Mouse (Mus musculus) embryonic stem cell, embryonic (primary cell): ENCODE results near the gene Ppp1r35.

Experiments used
- CTCF ChIA-PET, 4 experiments: fragments of 300-600 bp in 2 of 4; fragments of 350-600 bp in 2 of 4; sonication (Branson Sonifier 250); formaldehyde crosslinking; loops; one replicate each; lab custom pipeline; 2022; ENCODE audit warnings: inconsistent platforms in 2 of 4; lab: Charles Lee
- POLR2A ChIA-PET, 4 experiments: fragments of 300-600 bp in 2 of 4; fragments of 350-600 bp in 2 of 4; sonication (Branson Sonifier 250); formaldehyde crosslinking; loops; one replicate each; lab custom pipeline; 2022; ENCODE audit warnings: antibody characterized with exemption in 4 of 4, inconsistent platforms in 1 of 4; lab: Charles Lee

Gene Ppp1r35

GRCm38 (mm10) chr5:137778635-137779034 lies at the start of gene Ppp1r35:
Ppp1r35 (plus strand) TSS chr5:137778849.
- ChIA-PET CTCF (interaction anchor here in 3 of 4 experiments (0.5 to 1.2 kb wide), 8 partner anchors 12 to 137 kb away, joined by 3 to 5 read pairs (median 3); partner anchors contain the start of genes Nyap1 (in 1 of the 3) and Sap25 (in 1 of the 3)), POLR2A (interaction anchor here (0.5 to 4.0 kb wide), 21 partner anchors 8 to 707 kb away, joined by 3 to 52 read pairs (median 3); partner anchors contain the start of genes Agfg2 (in 1 of the 4), Mepce (in 1 of the 4), Pop7 (in 1 of the 4) and Serpine1 (in 1 of the 4))

- ChIA-PET POLR2A (interaction anchor here in 1 of 4 experiments (1.0 to 1.6 kb wide), 2 partner anchors 16 to 49 kb away, joined by 3 to 4 read pairs; partner anchors contain the start of gene Agfg2), CTCF (interaction anchor here in 1 of 4 experiments (1.5 kb wide), 1 partner anchor 26 kb away, joined by 4 read pairs; no protein-coding TSS in a partner anchor)
These were observed 44.9 kb upstream of the Ppp1r35 start for GRCm38 (mm10) chr5:137733638-137734288.

GRCm38 (mm10) chr5:137734289-137735061 lies 44.2 kb upstream of the Ppp1r35 start:
- ChIA-PET POLR2A (interaction anchor here in 2 of 4 experiments (0.7 to 1.7 kb wide), 4 partner anchors 11 to 52 kb away, joined by 3 to 4 read pairs (median 4); partner anchors contain the start of genes Agfg2 (in 1 of the 2) and Tsc22d4 (in 1 of the 2)), CTCF (interaction anchor here in 1 of 4 experiments (1.5 kb wide), 1 partner anchor 25 kb away, joined by 4 read pairs; no protein-coding TSS in a partner anchor)

- POLR2A ChIA-PET: interaction anchor here in 2 of 4 experiments (0.6 to 2.4 kb wide), 4 partner anchors 16 to 757 kb away, joined by 3 to 10 read pairs (median 6); no protein-coding TSS in a partner anchor
These were observed 41.2 kb upstream of the Ppp1r35 start for GRCm38 (mm10) chr5:137737400-137737940.

GRCm38 (mm10) chr5:137738516-137738915 lies 40.1 kb upstream of the Ppp1r35 start:
- POLR2A ChIA-PET: interaction anchor here in 1 of 4 experiments (0.6 kb wide), 1 partner anchor 748 kb away, joined by 3 read pairs; no protein-coding TSS in a partner anchor
- CTCF ChIA-PET: interaction anchor here in 1 of 4 experiments (1.4 kb wide), 1 partner anchor 86 kb away, joined by 3 read pairs; no protein-coding TSS in a partner anchor

More at GRCm38 (mm10) chr5:137737400-137737940, 41.2 kb upstream of the Ppp1r35 start:
- CTCF ChIA-PET: interaction anchor here in 2 of 4 experiments (0.6 to 1.4 kb wide), 6 partner anchors 41 to 1594 kb away, joined by 3 to 7 read pairs (median 3); no protein-coding TSS in a partner anchor

- POLR2A ChIA-PET: interaction anchor here in 1 of 4 experiments (1.4 kb wide), 1 partner anchor 108 kb away, joined by 6 read pairs; no protein-coding TSS in a partner anchor
- CTCF ChIA-PET: interaction anchor here in 1 of 4 experiments (1.0 kb wide), 1 partner anchor 15 kb away, joined by 3 read pairs; no protein-coding TSS in a partner anchor
These were observed 39.2 kb upstream of the Ppp1r35 start for GRCm38 (mm10) chr5:137739471-137739870.

GRCm38 (mm10) chr5:137740506-137740905 lies 38.1 kb upstream of the Ppp1r35 start:
- ChIA-PET POLR2A (interaction anchor here in 1 of 4 experiments (0.7 to 1.9 kb wide), 4 partner anchors 44 to 112 kb away, joined by 3 to 6 read pairs (median 4); partner anchors contain the start of gene Fbxo24), CTCF (interaction anchor here in 2 of 4 experiments (0.5 to 1.6 kb wide), 7 partner anchors 9 to 86 kb away, joined by 3 to 6 read pairs (median 4); no protein-coding TSS in a partner anchor)

- ChIA-PET CTCF (interaction anchor here in 3 of 4 experiments (0.5 to 1.6 kb wide), 17 partner anchors 8 to 130 kb away, joined by 3 to 6 read pairs (median 3); no protein-coding TSS in a partner anchor), POLR2A (interaction anchor here in 2 of 4 experiments (0.5 to 1.9 kb wide), 17 partner anchors 9 to 434 kb away, joined by 3 to 17 read pairs (median 4); partner anchors contain the start of gene Srrt (in 1 of the 2))
These were observed 37.4 kb upstream of the Ppp1r35 start, which contains the start of gene Nyap1 for GRCm38 (mm10) chr5:137741023-137741931. Nyap1 (minus strand) TSS chr5:137741607.

- CTCF ChIA-PET: interaction anchor here in 3 of 4 experiments (0.5 to 1.6 kb wide), 15 partner anchors 9 to 131 kb away, joined by 3 to 5 read pairs (median 3); no protein-coding TSS in a partner anchor
- POLR2A ChIA-PET: interaction anchor here in 2 of 4 experiments (0.5 to 1.9 kb wide), 17 partner anchors 9 to 434 kb away, joined by 3 to 17 read pairs (median 4); partner anchors contain the start of gene Srrt (in 1 of the 2)
These were observed 36.6 kb upstream of the Ppp1r35 start for GRCm38 (mm10) chr5:137742048-137742447.

- ChIA-PET POLR2A (interaction anchor here in 3 of 4 experiments (0.6 to 1.9 kb wide), 6 partner anchors 9 to 262 kb away, joined by 3 to 5 read pairs (median 5); no protein-coding TSS in a partner anchor), CTCF (interaction anchor here in 3 of 4 experiments (0.5 to 1.6 kb wide), 9 partner anchors 17 to 102 kb away, joined by 3 to 5 read pairs (median 3); partner anchors contain the start of gene Sap25 (in 1 of the 3))
These were observed 35.8 kb upstream of the Ppp1r35 start for GRCm38 (mm10) chr5:137742836-137743235.

GRCm38 (mm10) chr5:137744197-137744596 lies 34.5 kb upstream of the Ppp1r35 start:
- ChIA-PET CTCF (interaction anchor here in 1 of 4 experiments (0.6 kb wide), 1 partner anchor 792 kb away, joined by 3 read pairs; no protein-coding TSS in a partner anchor), POLR2A (no interaction called here)

GRCm38 (mm10) chr5:137745214-137746171 lies 33.2 kb upstream of the Ppp1r35 start, which contains the start of gene Tsc22d4:
Tsc22d4 (plus strand) TSS chr5:137745730.
- ChIA-PET POLR2A (interaction anchor here in 3 of 4 experiments (0.6 to 2.0 kb wide), 18 partner anchors 10 to 311 kb away, joined by 3 to 8 read pairs (median 3); partner anchors contain the start of genes Agfg2 (in 1 of the 3), Pop7 (in 1 of the 3) and Sap25 (in 1 of the 3)), CTCF (interaction anchor here in 3 of 4 experiments (0.5 to 5.4 kb wide), 19 partner anchors 8 to 961 kb away, joined by 3 to 50 read pairs (median 4); partner anchors contain the start of genes Sap25 (in 2 of the 3) and Pop7 (in 1 of the 3))

- CTCF ChIA-PET: interaction anchor here in 3 of 4 experiments (0.5 to 5.4 kb wide), 14 partner anchors 8 to 962 kb away, joined by 3 to 50 read pairs (median 4); partner anchors contain the start of genes Sap25 (in 2 of the 3) and Pop7 (in 1 of the 3)
- POLR2A ChIA-PET: interaction anchor here in 3 of 4 experiments (0.7 to 2.0 kb wide), 15 partner anchors 11 to 312 kb away, joined by 3 to 8 read pairs (median 3); partner anchors contain the start of genes Agfg2 (in 1 of the 3) and Sap25 (in 1 of the 3)
These were observed 32.3 kb upstream of the Ppp1r35 start for GRCm38 (mm10) chr5:137746282-137746850.
